Mouse (Mus musculus): Measurements from ENCODE around the gene Hopx. TPM values are rescaled to one million over a fixed set of nuclear protein-coding genes. Genes with fewer than 3 reads are reported as not detected.

The Hopx gene
- polyA plus RNA-seq, 1 experiment from 2014 or later = 14.4 TPM

DNA sequence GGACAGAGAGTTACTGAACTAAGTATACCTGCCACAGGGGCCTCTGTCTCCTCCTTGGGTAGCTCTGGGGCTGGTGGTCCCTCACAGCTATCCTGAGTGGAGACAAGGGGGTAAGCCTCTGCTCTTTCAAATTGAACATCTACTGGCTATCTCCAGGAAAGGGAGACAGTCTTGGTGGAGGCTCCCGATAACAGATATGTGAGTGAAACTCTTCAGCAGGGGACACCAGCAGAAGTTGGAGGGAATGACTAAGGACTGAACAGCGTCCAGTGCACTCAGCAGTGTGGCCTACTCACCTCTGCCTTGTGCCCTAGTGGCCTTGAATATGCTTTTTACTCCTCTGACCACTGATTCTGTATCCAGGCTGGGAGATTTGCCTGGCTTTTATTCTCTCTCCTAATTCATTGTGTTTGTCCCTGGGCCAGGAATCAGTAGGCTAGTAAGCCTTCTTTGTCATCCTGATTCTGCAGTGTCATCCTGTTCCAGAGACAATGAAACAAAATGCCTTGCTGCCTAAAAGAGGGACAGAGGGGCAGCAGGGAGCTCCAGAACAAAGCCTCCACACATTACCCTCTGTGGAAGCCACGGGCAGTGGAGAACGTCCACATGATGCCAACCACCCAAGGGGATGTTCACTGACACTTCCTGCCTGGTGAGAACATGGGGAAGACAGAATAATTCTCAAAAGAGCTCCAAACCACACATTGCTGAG lies 31.7 kb upstream of the Hopx start:
- Histone ChIP-seq H3K9ac (no peak overlapping the region), H3K27me3 (replicated peaks) (no peaks in the 10 kb centered on the region), H3K4me2 (no peak overlapping the region), H3K4me1 (replicated peaks) (peaks cover 20% of the 10 kb centered on the region), H3K4me3 (no peak overlapping the region), H3K9me3 (replicated peaks) (no peaks in the 10 kb centered on the region), H3K27ac (ENCODE audit: poor library complexity, severe bottlenecking) (no peak overlapping the region), H3K36me3 (no peaks in the 10 kb centered on the region)
- WGBS = 65% methylated on average over 4 of the region's 4 CpGs
- ATAC-seq (ENCODE audit: insufficient number of reproducible peaks, low FRiP score) = no peak

DNA sequence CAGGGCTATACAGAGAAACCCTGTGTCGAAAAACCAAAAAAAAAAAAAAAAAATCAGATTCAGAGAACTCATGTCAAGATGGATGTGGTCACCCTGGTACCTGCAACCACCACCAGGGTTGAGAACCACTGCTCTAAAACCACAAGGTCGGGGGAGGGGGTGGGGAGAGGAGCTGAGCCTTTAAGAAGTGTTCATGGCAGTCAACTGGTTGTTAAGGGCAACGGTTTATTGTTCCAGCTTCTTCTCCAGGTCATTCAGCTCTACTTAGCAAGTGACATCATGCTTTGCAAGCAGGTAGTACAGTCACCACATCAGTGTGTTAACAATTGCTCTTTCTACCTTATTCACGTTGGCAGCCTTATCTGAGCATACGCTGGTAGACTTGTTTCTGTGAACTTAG lies 29.7 kb upstream of the Hopx start:
- WGBS = 67% methylated on average over 5 of the region's 5 CpGs

DNA sequence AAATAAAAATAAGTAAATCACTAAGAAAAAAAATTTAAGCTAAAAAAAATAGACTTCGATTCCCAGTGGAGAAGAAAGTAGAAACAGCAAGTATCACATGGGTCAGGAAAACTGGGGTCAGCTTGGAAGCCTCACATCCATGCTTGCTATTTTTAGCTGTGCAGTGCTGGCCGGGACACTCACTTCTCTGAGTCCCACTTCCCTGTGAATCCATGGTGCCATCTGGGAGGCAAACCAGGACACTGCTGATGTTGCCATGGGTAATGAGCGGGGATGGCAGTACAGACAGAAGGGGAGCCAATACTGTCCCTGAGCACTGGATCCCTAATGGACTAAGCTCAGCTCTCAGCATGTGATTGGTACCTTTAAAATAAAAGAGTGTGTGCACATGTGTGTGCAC lies 28.2 kb upstream of the Hopx start:
- 0 out of 2 replicates have a peak, but pooled peaks cover 3% of the 10 kb centered on the region for H3K27me3 ChIP-seq (replicated peaks)
- H3K4me2 ChIP-seq = no peak overlapping the region
- WGBS = 63% methylated on average over 3 of the region's 3 CpGs
- H3K4me3 ChIP-seq = no peak overlapping the region
- no peaks in the 10 kb centered on the region for H3K36me3 ChIP-seq
- H3K9ac ChIP-seq = no peak overlapping the region
- no peak; the same call in 1 of the 2 replicates for ATAC-seq (ENCODE audit: insufficient number of reproducible peaks, low FRiP score)
- peaks cover 31% of the 10 kb centered on the region for H3K4me1 ChIP-seq (replicated peaks)
- no peak overlapping the region; the same call in 1 of the 2 replicates for H3K27ac ChIP-seq (ENCODE audit: poor library complexity, severe bottlenecking)
- no peaks in the 10 kb centered on the region for H3K9me3 ChIP-seq (replicated peaks)

More for the DNA sequence above, 29.7 kb upstream of the Hopx start:
- H3K36me3 ChIP-seq = no peaks in the 10 kb centered on the region
- H3K27me3 ChIP-seq (replicated peaks) = no peaks in the 10 kb centered on the region
- no peak overlapping the region for H3K4me2 ChIP-seq
- H3K4me3 ChIP-seq = no peak overlapping the region
- H3K9me3 ChIP-seq (replicated peaks) = no peaks in the 10 kb centered on the region
- H3K27ac ChIP-seq (ENCODE audit: poor library complexity, severe bottlenecking) = no peak overlapping the region
- peaks cover 24% of the 10 kb centered on the region for H3K4me1 ChIP-seq (replicated peaks)
- H3K9ac ChIP-seq = no peak overlapping the region
- no peak for ATAC-seq (ENCODE audit: insufficient number of reproducible peaks, low FRiP score)

DNA sequence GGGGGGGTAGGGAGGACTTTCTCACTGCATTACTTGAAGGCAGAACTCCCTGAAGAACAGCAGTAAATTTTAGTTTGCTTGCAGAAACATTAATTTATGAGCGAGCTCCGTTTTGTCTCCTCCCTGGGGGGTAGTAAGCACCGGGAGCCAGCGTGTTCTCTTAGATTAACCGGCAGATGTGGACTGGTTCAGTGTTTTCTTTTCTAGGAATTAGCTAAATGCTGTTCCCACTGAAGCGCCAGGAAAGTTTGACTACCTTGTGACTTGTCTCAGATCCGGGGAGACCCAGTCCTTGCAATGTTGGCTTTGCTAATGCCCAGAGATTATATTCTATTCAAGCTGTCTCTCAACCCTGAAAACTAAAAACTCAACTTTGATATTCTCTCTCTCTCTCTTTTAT lies 26.4 kb upstream of the Hopx start:
- Histone ChIP-seq H3K9me3 (replicated peaks) (no peaks in the 10 kb centered on the region), H3K4me1 (replicated peaks) (peaks cover 41% of the 10 kb centered on the region), H3K27ac (ENCODE audit: poor library complexity, severe bottlenecking) (no peak overlapping the region), H3K4me3 (no peak overlapping the region), H3K36me3 (no peaks in the 10 kb centered on the region), H3K4me2 (no peak overlapping the region), H3K9ac (no peak overlapping the region), H3K27me3 (replicated peaks) (0 out of 2 replicates have a peak, but pooled peaks cover 3% of the 10 kb centered on the region)
- WGBS = 75% methylated on average over 7 of the region's 7 CpGs
- no peak for ATAC-seq (ENCODE audit: insufficient number of reproducible peaks, low FRiP score)

- Histone ChIP-seq H3K9ac (no peak overlapping the region), H3K27ac (ENCODE audit: poor library complexity, severe bottlenecking) (no peak overlapping the region), H3K36me3 (no peaks in the 10 kb centered on the region), H3K4me2 (no peak overlapping the region), H3K4me3 (no peak overlapping the region), H3K9me3 (replicated peaks) (no peaks in the 10 kb centered on the region), H3K4me1 (replicated peaks) (peaks cover 43% of the 10 kb centered on the region), H3K27me3 (replicated peaks) (0 out of 2 replicates have a peak, but pooled peaks cover 3% of the 10 kb centered on the region)
- ATAC-seq (ENCODE audit: insufficient number of reproducible peaks, low FRiP score) = no peak
- WGBS = 90% methylated on average over 6 of the region's 6 CpGs
Observed at GRCm38 (mm10) chr5:77140861-77141260, 25.9 kb upstream of the Hopx start.

GRCm38 (mm10) chr5:77140108-77140507 lies 25.2 kb upstream of the Hopx start:
- WGBS = 35% methylated on average over 6 of the region's 6 CpGs
- Histone ChIP-seq H3K9ac (no peak overlapping the region), H3K4me2 (peak overlapping the region; percentile 36), H3K4me1 (replicated peaks) (peaks cover 43% of the 10 kb centered on the region), H3K4me3 (no peak overlapping the region), H3K36me3 (no peaks in the 10 kb centered on the region), H3K27ac (ENCODE audit: poor library complexity, severe bottlenecking) (no peak overlapping the region), H3K27me3 (replicated peaks) (0 out of 2 replicates have a peak, but pooled peaks cover 3% of the 10 kb centered on the region), H3K9me3 (replicated peaks) (no peaks in the 10 kb centered on the region)
- no peak for ATAC-seq (ENCODE audit: insufficient number of reproducible peaks, low FRiP score)

GRCm38 (mm10) chr5:77137701-77138265 lies 22.9 kb upstream of the Hopx start:
- Histone ChIP-seq H3K4me3 (no peak overlapping the region), H3K9me3 (replicated peaks) (no peaks in the 10 kb centered on the region), H3K27me3 (replicated peaks) (0 out of 2 replicates have a peak, but pooled peaks cover 3% of the 10 kb centered on the region), H3K4me2 (no peak overlapping the region), H3K36me3 (no peaks in the 10 kb centered on the region), H3K4me1 (replicated peaks) (peaks cover 43% of the 10 kb centered on the region), H3K9ac (no peak overlapping the region), H3K27ac (ENCODE audit: poor library complexity, severe bottlenecking) (no peak overlapping the region)
- WGBS = 65% methylated on average over 8 of the region's 8 CpGs
- no peak for ATAC-seq (ENCODE audit: insufficient number of reproducible peaks, low FRiP score)

DNA sequence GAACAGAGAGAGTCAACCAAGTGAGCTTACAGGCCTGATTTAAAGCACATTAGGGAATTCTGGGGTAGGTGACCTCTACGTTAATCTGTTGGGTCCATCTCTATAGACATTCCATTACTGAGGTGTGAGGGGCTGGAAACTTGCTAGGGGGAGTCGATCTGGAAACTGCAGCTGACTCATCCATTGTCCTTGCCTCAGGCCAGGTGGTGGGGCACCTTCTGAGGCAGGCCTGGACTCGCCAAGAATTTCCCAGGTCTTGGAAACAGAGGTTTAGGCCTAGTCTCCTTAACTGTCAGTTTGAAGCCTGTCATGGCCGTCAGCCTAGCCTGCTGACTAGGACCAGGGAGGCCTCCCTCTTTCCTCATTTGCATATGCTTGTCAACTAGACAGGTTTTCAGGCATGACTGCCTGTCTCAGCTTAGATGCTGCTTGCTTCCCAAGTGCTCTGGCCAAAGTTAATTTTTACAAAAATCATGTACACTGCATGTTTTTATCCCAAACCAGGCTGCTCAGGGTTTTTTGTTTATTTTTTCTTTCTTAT lies 21.8 kb upstream of the Hopx start:
- Histone ChIP-seq H3K4me2 (no peak overlapping the region), H3K9me3 (replicated peaks) (no peaks in the 10 kb centered on the region), H3K36me3 (no peaks in the 10 kb centered on the region), H3K4me1 (replicated peaks) (peaks cover 48% of the 10 kb centered on the region), H3K9ac (no peak overlapping the region), H3K4me3 (no peak overlapping the region), H3K27me3 (replicated peaks) (0 out of 2 replicates have a peak, but pooled peaks cover 3% of the 10 kb centered on the region), H3K27ac (ENCODE audit: poor library complexity, severe bottlenecking) (no peak overlapping the region)
- no peak for ATAC-seq (ENCODE audit: insufficient number of reproducible peaks, low FRiP score)
- WGBS = 65% methylated on average over 4 of the region's 4 CpGs

DNA sequence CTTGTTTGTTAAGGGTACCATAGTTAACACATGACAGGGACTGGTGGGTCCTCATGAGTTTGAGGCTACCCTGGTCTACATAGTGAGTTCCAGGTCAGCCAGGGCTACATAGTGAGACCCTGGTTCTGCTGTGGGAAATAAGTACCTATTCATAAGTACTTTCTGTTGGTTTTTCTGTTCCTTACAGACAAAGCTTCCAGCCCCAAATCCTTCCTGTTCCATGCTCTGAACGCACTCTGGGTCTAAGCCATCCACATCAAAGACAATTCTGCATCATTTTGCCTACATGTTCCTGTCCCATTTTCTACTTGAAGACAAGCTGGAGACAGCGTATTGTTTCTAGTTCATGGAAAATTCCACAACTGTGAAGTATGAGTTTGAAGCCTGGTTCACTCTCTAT lies 20.0 kb upstream of the Hopx start:
- H3K27me3 ChIP-seq (replicated peaks) = 0 out of 2 replicates have a peak, but pooled peaks cover 3% of the 10 kb centered on the region
- no peak overlapping the region for H3K4me2 ChIP-seq
- no peak overlapping the region for H3K9ac ChIP-seq
- no peak overlapping the region for H3K4me3 ChIP-seq
- no peak for ATAC-seq (ENCODE audit: insufficient number of reproducible peaks, low FRiP score)
- H3K27ac ChIP-seq (ENCODE audit: poor library complexity, severe bottlenecking) = no peak overlapping the region
- H3K36me3 ChIP-seq = no peaks in the 10 kb centered on the region
- 78% methylated on average over 2 of the region's 2 CpGs for whole genome bisulfite sequencing
- no peaks in the 10 kb centered on the region for H3K9me3 ChIP-seq (replicated peaks)
- H3K4me1 ChIP-seq (replicated peaks) = peaks cover 58% of the 10 kb centered on the region

DNA sequence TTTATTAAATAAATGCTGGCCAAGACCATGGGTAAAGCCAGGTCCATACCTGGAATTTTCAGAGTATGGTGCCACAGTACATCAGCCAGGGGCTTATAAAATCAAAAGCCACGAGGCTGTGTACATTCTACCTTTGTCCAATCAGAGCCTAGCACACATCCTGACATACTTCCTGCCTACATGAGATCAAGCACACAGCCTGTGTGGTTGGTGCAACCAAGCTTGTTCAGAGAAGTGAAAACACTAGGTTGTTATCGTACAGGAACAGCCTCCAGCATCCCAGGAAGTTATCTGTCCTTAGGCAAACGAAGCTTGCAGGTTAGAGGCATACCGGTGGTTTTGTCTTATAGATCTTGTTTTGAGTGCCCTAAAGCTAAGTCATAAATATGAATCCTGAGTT lies 19.5 kb upstream of the Hopx start:
- Histone ChIP-seq H3K9me3 (replicated peaks) (no peaks in the 10 kb centered on the region), H3K27ac (ENCODE audit: poor library complexity, severe bottlenecking) (no peak overlapping the region), H3K4me2 (no peak overlapping the region), H3K4me3 (no peak overlapping the region), H3K9ac (no peak overlapping the region), H3K36me3 (no peaks in the 10 kb centered on the region), H3K27me3 (replicated peaks) (0 out of 2 replicates have a peak, but pooled peaks cover 3% of the 10 kb centered on the region), H3K4me1 (replicated peaks) (peaks cover 57% of the 10 kb centered on the region)
- no peak for ATAC-seq (ENCODE audit: insufficient number of reproducible peaks, low FRiP score)
- WGBS = 54% methylated on average over 4 of the region's 4 CpGs

GRCm38 (mm10) chr5:77133960-77134359 lies 19.0 kb upstream of the Hopx start:
- H3K27me3 ChIP-seq (replicated peaks) = no peaks in the 10 kb centered on the region
- ATAC-seq (ENCODE audit: insufficient number of reproducible peaks, low FRiP score) = no peak
- WGBS = 68% methylated on average over 5 of the region's 5 CpGs
- no peak overlapping the region for H3K27ac ChIP-seq (ENCODE audit: poor library complexity, severe bottlenecking)
- no peaks in the 10 kb centered on the region for H3K36me3 ChIP-seq
- peaks cover 56% of the 10 kb centered on the region for H3K4me1 ChIP-seq (replicated peaks)
- no peak overlapping the region for H3K4me2 ChIP-seq
- no peak overlapping the region for H3K4me3 ChIP-seq
- no peaks in the 10 kb centered on the region for H3K9me3 ChIP-seq (replicated peaks)
- no peak overlapping the region for H3K9ac ChIP-seq
